Mouse (Mus musculus) spleen, adult 12 weeks (tissue): ENCODE results near the gene Olfr620.

ENCODE experiments used
- DNase-seq: peaks from one replicate; pipeline ENCODE4 v3.0.0; 2022; ENCODE audit warnings: low spot score

The Olfr620 gene

GRCm38 (mm10) chr7:103612434-103612833 lies at the start of gene Olfr620:
Gene Olfr620, minus strand, starts transcription at chr7:103612534.
- DNase-seq, result no peak

GRCm38 (mm10) chr7:103644070-103644469 lies 31.7 kb upstream of the Olfr620 start:
- no peak for DNase-seq

- no peak for DNase-seq
Observed at GRCm38 (mm10) chr7:103642602-103643001, 30.3 kb upstream of the Olfr620 start, which contains the start of gene Olfr622. Gene Olfr622, minus strand, starts transcription at chr7:103642702.

- DNase-seq, result no peak
Observed at GRCm38 (mm10) chr7:103636795-103637194, 24.5 kb upstream of the Olfr620 start.

GRCm38 (mm10) chr7:103607425-103607824 lies 4.9 kb downstream of the Olfr620 start:
- DNase-seq, result no peak

- no peak for DNase-seq
Observed at GRCm38 (mm10) chr7:103600275-103600674, 12.1 kb downstream of the Olfr620 start, which contains the start of gene Olfr619. Gene Olfr619, plus strand, starts transcription at chr7:103600575.

- DNase-seq, result no peak
Observed at GRCm38 (mm10) chr7:103589803-103590202, 22.5 kb downstream of the Olfr620 start, which contains the start of gene Olfr618. Gene Olfr618, plus strand, starts transcription at chr7:103590103.

- no peak for DNase-seq
Observed at GRCm38 (mm10) chr7:103572761-103573160, 39.6 kb downstream of the Olfr620 start, which contains the start of gene Olfr617. Gene Olfr617, plus strand, starts transcription at chr7:103573061.

GRCm38 (mm10) chr7:103569043-103569442 lies 43.3 kb downstream of the Olfr620 start, which contains the start of gene Olfr616:
Gene Olfr616, minus strand, starts transcription at chr7:103569143.
- no peak for DNase-seq

- DNase-seq, result no peak
Observed at GRCm38 (mm10) chr7:103555779-103556178, 56.6 kb downstream of the Olfr620 start, which contains the start of gene Olfr615. Gene Olfr615, plus strand, starts transcription at chr7:103556079.
